Mouse (Mus musculus) forebrain, embryonic 12.5 days (tissue): ENCODE data around the gene Bcl6. TPM values are rescaled to one million over a fixed set of nuclear protein-coding genes. Genes with fewer than 3 reads are reported as not detected.
A peak's percentile ranks its signal among the peaks of the same experiment; 100 is the strongest.

ENCODE experiments used
- ATAC-seq: fragments of 200-750 bp; cut with Nextera tagmentation; 2 replicates; pipeline ENCODE4 v1.8.0; 2017; ENCODE audit warnings: moderate TSS enrichment; ENCODE audit not compliant: low FRiP score
- H3K27ac ChIP-seq: fragments of 300-500 bp; sonication (generic); 2 replicates; pipeline ENCODE4 v1.5.1; 2016; ENCODE audit warnings: mild to moderate bottlenecking
- H3K27me3 ChIP-seq: fragments of 300-500 bp; sonication (generic); 2 replicates; pipeline ENCODE4 v1.6.1; 2016; ENCODE audit warnings: mild to moderate bottlenecking
- H3K36me3 ChIP-seq: fragments of 300-500 bp; sonication (generic); replicated peaks from 2 replicates; pipeline ENCODE4 v1.6.1; 2016; ENCODE audit warnings: mild to moderate bottlenecking
- H3K4me1 ChIP-seq: fragments of 300-500 bp; sonication (generic); 2 replicates; pipeline ENCODE4 v1.6.1; 2016
- H3K4me2 ChIP-seq: fragments of 300-500 bp; sonication (generic); 2 replicates; pipeline ENCODE4 v1.6.1; 2016; ENCODE audit warnings: mild to moderate bottlenecking, moderate library complexity
- H3K4me3 ChIP-seq: fragments of 300-500 bp; sonication (generic); replicated peaks from 2 replicates; pipeline ENCODE4 v1.5.1; 2016; ENCODE audit warnings: mild to moderate bottlenecking
- H3K9ac ChIP-seq: fragments of 300-500 bp; sonication (generic); 2 replicates; pipeline ENCODE4 v1.6.1; 2016; ENCODE audit warnings: mild to moderate bottlenecking
- H3K9me3 ChIP-seq: fragments of 300-500 bp; sonication (generic); 2 replicates; pipeline ENCODE4 v1.6.1; 2016
- WGBS: fragments of 180-500 bp; shearing (Covaris S2); methylation state at CpG from one replicate; pipeline ENCODE4 v1.1.7; 2016; 5-methylcytosine and 5-hydroxymethylcytosine counted together
- polyA plus RNA-seq: library from polyadenylated mRNA; unstranded; fragments of >200 nt; fragmentation: Nextera tagmentation; extraction: Ambion mirVana; gene quantifications from 2 replicates; pipeline ENCODE4 v1.2.1, GENCODE M21; 2016

Gene Bcl6
- polyA plus RNA-seq, 1 experiment from 2014 or later = 0.40 TPM

DNA sequence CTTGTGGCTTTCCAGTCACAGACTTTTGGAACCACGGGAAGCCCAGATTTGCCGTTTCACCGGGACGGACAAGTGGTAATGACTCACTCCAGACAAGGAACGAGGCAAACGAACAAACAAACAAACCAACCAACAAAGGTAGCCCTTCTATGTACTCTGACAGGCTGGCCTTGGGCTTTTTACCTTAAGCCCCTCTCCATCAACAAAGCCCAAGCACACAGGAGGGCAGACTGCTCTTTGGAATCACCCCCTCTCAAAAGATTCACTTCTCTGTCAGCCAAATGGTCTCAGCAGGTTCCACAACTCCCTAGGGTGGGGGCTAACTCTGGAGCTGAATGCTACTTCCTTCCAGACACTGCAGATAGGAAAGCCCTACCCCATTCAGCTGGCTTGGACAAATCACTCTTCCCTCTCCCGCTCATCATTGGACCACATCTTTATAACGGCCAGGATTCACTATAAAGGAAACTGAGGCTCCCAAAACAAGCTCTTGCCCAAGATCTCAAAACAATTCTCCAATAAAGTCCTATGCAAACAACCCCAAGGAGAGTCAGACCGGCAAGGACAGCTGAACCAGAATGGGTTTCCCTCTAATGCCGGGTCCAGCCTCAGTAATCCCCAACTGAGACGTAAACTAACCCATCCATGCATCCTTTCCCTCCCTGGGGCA, 8.3 kb downstream of the Bcl6 start:
- Histone ChIP-seq H3K9ac (0 out of 2 replicates have a peak overlapping the region, but pooled peaks have one; percentile 47), H3K9me3 (no peaks in the 10 kb centered on the region), H3K36me3 (no peaks in the 10 kb centered on the region), H3K4me1 (peaks cover 37% of the 10 kb centered on the region), H3K4me3 (peak overlapping the region; percentile 38), H3K27me3 (peaks cover 61% of the 10 kb centered on the region), H3K27ac (no peak overlapping the region), H3K4me2 (peak overlapping the region; percentile 72)
- no peak for ATAC-seq
- WGBS = 4% methylated on average over 11 of the region's 11 CpGs

DNA sequence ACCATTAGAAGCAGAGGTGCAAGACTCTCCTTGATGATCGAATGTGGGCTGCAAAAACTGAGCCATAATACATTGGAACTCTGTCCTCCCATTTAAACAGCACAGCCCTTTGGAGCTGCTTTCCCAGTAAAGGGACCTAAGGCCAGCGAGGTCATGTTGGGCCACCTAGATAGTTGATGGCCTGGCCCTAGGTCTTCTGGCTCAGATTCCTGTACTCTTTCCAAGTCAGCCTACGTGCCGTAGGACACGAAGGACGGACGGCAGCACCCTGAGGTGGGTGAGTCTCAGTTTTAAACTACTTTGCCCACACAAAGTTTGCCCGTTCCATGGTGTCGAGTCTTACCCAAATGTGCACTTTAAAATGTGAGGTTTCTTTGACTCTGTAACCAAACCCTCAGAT, 9.2 kb downstream of the Bcl6 start:
- Histone ChIP-seq H3K4me1 (peaks cover 30% of the 10 kb centered on the region), H3K36me3 (no peaks in the 10 kb centered on the region; the same call in 1 of the 2 replicates), H3K9me3 (no peaks in the 10 kb centered on the region), H3K9ac (no peak overlapping the region), H3K4me2 (no peak overlapping the region), H3K27ac (no peak overlapping the region), H3K27me3 (peaks cover 53% of the 10 kb centered on the region), H3K4me3 (no peak overlapping the region)
- no peak for ATAC-seq
- WGBS = 80% methylated on average over 9 of the region's 9 CpGs

DNA sequence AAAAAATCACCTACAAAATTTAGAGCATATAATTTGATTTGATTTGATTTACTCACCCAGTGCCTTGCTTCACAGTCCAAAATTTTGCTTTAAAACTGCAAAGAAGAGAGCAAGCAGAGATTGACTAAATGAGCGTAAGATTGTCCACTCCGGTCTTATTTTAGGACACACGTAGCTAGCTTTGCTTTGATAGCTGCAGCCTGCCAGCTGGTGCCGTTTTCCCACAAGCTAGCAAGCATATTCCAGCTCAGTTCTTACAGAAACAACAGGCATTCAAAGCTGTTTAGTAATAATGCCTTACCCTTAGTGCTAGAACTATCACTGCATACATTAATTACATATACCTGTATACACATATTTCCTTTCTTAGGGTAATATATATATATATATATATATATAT, 10.2 kb downstream of the Bcl6 start:
- Histone ChIP-seq H3K27ac (no peak overlapping the region), H3K4me1 (peaks cover 23% of the 10 kb centered on the region), H3K4me2 (no peak overlapping the region), H3K27me3 (peaks cover 45% of the 10 kb centered on the region), H3K36me3 (no peaks in the 10 kb centered on the region; the same call in 1 of the 2 replicates), H3K9ac (no peak overlapping the region), H3K9me3 (no peaks in the 10 kb centered on the region), H3K4me3 (no peak overlapping the region)
- ATAC-seq = no peak
- WGBS = 85% methylated on average over 4 of the region's 4 CpGs

DNA sequence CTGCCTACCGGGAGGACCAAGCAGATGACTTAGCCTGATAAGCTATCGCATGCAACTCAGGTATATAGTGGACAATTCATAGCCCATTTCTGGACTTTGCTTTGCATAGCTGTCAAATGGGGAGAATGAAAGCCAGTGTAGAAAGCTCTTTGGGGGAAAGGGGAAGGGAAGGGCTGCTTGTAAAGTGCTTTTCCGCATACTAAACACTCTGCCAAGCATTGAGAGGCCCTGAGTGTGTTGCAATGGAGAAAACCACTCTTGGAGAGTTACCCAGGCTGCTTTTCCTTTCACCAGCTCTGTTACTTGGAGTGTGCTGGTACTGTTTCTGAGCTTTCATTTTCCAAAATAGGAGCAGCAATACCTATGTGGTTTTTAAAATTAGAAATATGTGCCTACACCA, 10.9 kb downstream of the Bcl6 start:
- H3K27me3 ChIP-seq = peaks cover 44% of the 10 kb centered on the region
- H3K9me3 ChIP-seq = no peaks in the 10 kb centered on the region
- H3K4me3 ChIP-seq = no peak overlapping the region
- no peak for ATAC-seq
- WGBS = 77% methylated on average over 3 of the region's 3 CpGs
- H3K4me1 ChIP-seq = peaks cover 16% of the 10 kb centered on the region
- no peak overlapping the region for H3K4me2 ChIP-seq
- no peak overlapping the region for H3K9ac ChIP-seq
- no peak overlapping the region for H3K27ac ChIP-seq
- no peaks in the 10 kb centered on the region; the same call in 1 of the 2 replicates for H3K36me3 ChIP-seq

DNA sequence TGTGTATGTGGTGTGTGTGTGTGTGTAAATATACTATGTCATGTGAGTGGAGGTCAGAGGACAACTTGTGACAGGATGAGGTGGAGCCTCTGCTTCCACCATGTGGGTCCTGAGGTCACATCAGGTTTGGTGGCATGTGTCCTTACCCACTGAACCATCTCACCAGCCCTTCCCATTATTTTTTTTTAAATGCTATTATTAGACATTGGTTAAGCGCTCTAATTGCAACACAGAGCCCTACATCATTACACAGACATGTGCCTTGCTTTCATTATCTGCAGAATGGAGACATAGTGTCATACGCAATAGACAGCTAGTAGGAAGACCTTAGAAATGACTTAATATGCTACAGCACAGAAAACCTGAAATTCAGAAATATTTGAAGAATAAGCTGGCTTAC, 12.5 kb downstream of the Bcl6 start:
- H3K9ac ChIP-seq = no peak overlapping the region
- H3K4me1 ChIP-seq = peaks cover 7% of the 10 kb centered on the region
- H3K4me2 ChIP-seq = no peak overlapping the region
- ATAC-seq = no peak
- H3K36me3 ChIP-seq = no peaks in the 10 kb centered on the region; the same call in 1 of the 2 replicates
- H3K4me3 ChIP-seq = no peak overlapping the region
- H3K27ac ChIP-seq = no peak overlapping the region
- WGBS = 97% methylated on average over 2 of the region's 2 CpGs
- H3K27me3 ChIP-seq = peaks cover 29% of the 10 kb centered on the region
- no peaks in the 10 kb centered on the region for H3K9me3 ChIP-seq

DNA sequence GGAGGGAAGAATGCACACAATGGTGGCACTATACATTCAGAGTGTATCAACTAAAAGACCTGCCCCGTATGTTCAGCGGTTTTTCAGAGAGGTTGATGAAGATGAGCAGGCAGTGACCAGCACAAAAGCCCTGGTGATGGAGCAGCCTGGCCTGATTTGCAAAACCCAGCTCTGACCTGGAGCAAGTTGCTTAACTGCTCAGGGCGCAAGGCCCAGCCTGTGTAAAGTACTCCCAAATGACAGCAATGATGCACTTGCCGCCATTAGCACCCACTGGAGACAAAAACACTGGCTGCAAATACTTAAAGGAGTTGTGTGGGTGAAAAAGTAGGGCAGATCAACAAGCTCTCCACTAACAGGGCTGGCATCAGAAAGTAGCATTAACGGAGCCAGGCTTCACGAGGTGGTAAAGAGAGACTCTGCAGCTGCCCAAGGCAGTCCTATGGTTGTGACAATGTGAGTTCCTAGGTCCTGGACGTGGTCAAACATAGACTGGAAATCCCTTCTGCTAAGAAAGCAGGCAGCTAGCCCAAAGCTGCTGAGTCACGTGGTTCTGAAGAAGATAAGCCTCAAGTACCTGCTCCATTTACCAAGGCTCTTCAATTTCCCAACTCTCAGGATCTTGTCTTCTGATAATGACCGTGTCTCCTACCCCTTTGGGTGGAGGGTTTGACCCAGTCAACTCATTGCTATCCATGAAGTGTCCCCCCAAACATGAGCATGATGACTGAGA, 14.9 kb downstream of the Bcl6 start:
- WGBS = 86% methylated on average over 9 of the region's 9 CpGs
- H3K4me3 ChIP-seq = no peak overlapping the region
- no peak for ATAC-seq

DNA sequence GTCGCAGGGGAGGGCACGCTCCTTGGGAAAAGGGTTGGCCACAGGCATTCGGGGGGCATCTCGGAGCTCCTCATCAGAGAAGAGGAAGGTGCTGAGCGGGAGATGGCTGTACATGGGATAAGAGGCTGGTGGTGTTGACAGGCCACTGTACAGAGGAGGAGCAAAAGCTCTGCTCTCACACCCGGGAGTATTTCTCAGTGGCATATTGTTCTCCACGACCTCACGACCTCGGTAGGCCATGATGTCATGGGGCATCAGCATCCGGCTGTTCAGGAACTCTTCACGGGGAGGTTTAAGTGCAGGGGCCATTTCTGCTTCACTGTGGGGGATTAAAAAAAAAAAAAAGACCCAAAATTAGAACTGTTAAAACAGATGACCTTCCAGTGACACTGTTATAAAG, 15.8 kb downstream of the Bcl6 start:
- Histone ChIP-seq H3K27me3 (no peaks in the 10 kb centered on the region), H3K4me2 (no peak overlapping the region), H3K4me3 (no peak overlapping the region), H3K9ac (no peak overlapping the region), H3K27ac (no peak overlapping the region), H3K4me1 (no peaks in the 10 kb centered on the region), H3K36me3 (no peaks in the 10 kb centered on the region; the same call in 1 of the 2 replicates), H3K9me3 (no peaks in the 10 kb centered on the region)
- 77% methylated on average over 11 of the region's 11 CpGs for WGBS
- ATAC-seq = no peak

More for the DNA sequence above, 14.9 kb downstream of the Bcl6 start:
- H3K27ac ChIP-seq = no peak overlapping the region
- H3K4me2 ChIP-seq = no peak overlapping the region
- H3K27me3 ChIP-seq = peaks cover 5% of the 10 kb centered on the region; the same call in 1 of the 2 replicates
- no peak overlapping the region for H3K9ac ChIP-seq
- no peaks in the 10 kb centered on the region for H3K4me1 ChIP-seq
- H3K9me3 ChIP-seq = no peaks in the 10 kb centered on the region
- H3K36me3 ChIP-seq = no peaks in the 10 kb centered on the region; the same call in 1 of the 2 replicates

DNA sequence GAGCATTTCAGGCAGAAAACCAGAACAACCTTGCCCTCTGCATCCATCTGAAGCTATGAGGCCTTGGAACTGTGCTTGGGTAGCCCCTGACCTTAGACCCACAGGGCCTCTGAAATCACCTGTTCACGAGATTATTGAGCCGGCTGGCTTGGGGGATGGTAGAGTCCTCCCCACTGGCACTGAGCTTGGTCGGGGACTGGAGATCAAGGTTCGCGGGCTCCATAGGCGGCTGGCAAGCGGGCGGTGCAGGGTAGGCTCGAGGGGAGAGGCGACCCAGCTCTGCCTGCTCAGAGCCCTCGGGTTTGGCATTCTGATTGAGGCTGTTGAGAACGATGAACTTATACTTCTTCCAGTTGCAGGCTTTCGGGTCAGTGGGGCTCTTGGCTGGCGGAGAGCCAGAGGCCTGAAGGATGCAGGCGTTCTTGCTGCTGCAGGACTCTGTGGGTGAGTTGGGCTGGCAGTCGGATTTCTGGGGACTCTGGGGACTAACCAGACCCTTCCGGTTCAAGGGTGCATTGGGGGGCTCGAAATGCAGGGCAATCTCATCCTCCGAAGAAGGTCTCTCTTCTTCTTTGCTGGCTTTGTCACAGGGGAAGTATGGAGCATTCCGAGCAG, 16.4 kb downstream of the Bcl6 start:
- H3K27me3 ChIP-seq = no peaks in the 10 kb centered on the region
- no peak overlapping the region for H3K4me3 ChIP-seq
- no peak overlapping the region for H3K27ac ChIP-seq
- H3K4me1 ChIP-seq = no peaks in the 10 kb centered on the region
- H3K9ac ChIP-seq = no peak overlapping the region
- 81% methylated on average over 20 of the region's 20 CpGs for WGBS
- H3K36me3 ChIP-seq = no peaks in the 10 kb centered on the region; the same call in 1 of the 2 replicates
- ATAC-seq = no peak
- H3K4me2 ChIP-seq = no peak overlapping the region
- H3K9me3 ChIP-seq = no peaks in the 10 kb centered on the region

DNA sequence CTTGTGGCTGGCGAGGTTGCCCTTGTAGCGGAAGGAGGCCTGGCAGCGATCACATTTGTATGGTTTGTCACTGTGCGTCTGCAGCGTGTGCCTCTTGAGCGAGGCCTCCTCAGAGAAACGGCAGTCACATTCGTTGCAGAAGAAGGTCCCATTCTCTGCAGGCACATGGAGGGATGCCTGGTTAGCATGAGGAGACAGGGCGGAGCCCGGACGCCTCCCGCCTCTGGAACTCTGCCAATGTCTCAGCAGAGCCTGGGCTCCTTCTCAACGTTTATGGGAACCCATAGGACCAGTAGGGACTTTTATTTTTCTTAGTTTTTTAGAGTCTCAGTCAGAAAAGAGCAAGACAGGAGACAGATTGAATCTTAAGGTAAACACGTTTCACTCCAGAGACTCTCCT, 18.7 kb downstream of the Bcl6 start:
- WGBS = 82% methylated on average over 14 of the region's 14 CpGs
- Histone ChIP-seq H3K36me3 (no peaks in the 10 kb centered on the region; the same call in 1 of the 2 replicates), H3K4me1 (no peaks in the 10 kb centered on the region; the same call in 1 of the 2 replicates), H3K27me3 (no peaks in the 10 kb centered on the region), H3K27ac (no peak overlapping the region), H3K9ac (no peak overlapping the region), H3K9me3 (no peaks in the 10 kb centered on the region), H3K4me2 (no peak overlapping the region), H3K4me3 (no peak overlapping the region)
- ATAC-seq = no peak

DNA sequence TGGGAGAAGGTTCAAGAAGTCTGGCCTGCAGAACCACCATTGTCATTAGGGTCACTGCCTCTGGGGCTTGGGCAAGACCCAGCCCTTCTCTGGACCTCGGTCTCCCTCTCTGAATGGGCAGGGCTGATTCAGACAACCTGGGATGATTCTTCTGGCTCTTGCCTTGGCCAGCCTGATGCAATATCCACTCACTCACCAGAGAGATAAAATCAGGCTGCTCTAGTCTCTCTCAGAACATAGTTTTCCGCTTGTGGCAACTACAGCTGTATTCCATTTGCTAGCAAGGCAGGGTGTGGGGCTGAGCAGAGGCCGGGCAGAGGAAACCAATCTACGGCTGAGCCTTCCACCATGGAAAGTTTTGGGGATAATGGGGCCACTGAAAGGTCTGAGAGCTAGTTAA, 19.8 kb downstream of the Bcl6 start:
- Histone ChIP-seq H3K4me1 (peaks cover 10% of the 10 kb centered on the region), H3K9me3 (no peaks in the 10 kb centered on the region), H3K9ac (no peak overlapping the region), H3K27me3 (no peaks in the 10 kb centered on the region), H3K36me3 (no peaks in the 10 kb centered on the region), H3K27ac (no peak overlapping the region), H3K4me2 (no peak overlapping the region), H3K4me3 (no peak overlapping the region)
- ATAC-seq = no peak
- 74% methylated on average over 4 of the region's 4 CpGs for WGBS

DNA sequence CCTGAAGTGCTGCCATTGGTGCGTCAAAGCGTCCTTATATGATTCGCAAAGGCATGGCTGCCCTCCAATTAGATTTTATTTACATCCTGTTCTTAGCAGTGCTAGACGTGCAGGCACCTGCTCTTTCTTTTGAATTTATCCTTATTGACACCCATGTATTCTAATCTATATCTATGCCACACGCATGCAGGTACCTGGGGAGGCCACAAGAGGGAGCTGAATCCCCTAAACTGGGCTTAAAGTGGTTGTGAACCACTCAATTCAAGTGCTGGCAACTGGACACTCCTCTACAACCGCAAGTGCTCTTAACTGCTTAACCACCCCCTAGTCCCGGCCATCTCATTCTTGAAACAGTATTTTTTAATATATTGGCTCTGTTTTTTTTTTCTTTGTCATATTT, 21.4 kb downstream of the Bcl6 start:
- Histone ChIP-seq H3K4me1 (peaks cover 14% of the 10 kb centered on the region), H3K4me2 (no peak overlapping the region), H3K36me3 (no peaks in the 10 kb centered on the region), H3K4me3 (no peak overlapping the region), H3K27me3 (no peaks in the 10 kb centered on the region), H3K9me3 (no peaks in the 10 kb centered on the region), H3K27ac (no peak overlapping the region), H3K9ac (no peak overlapping the region)
- no peak for ATAC-seq
- 83% methylated on average over 7 of the region's 7 CpGs for WGBS

DNA sequence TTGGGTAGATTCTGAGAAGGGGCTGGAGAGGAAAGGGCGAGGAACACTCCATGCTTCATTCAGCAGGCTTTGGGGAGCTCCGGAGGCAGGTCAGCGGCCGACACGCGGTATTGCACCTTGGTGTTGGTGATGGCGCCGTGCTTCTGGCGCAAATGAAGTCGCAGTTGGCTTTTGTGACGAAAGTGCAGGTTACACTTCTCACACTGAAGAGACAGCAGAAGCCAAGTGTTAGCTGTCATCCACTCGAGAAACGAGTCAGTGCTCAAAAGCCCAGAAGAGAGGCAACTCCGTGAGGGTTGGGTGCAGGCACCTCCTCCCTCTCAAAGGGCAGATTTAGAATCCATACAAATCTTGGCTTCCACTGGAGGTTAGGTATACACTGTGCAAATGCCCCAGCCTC, 22.6 kb downstream of the Bcl6 start:
- WGBS = 93% methylated on average over 14 of the region's 14 CpGs
- H3K4me2 ChIP-seq = no peak overlapping the region
- H3K27me3 ChIP-seq = no peaks in the 10 kb centered on the region
- H3K4me1 ChIP-seq = peaks cover 14% of the 10 kb centered on the region
- H3K9me3 ChIP-seq = no peaks in the 10 kb centered on the region
- no peak overlapping the region for H3K27ac ChIP-seq
- H3K4me3 ChIP-seq = no peak overlapping the region
- no peak for ATAC-seq
- no peaks in the 10 kb centered on the region for H3K36me3 ChIP-seq
- H3K9ac ChIP-seq = no peak overlapping the region
